Mouse (Mus musculus) hindbrain, postnatal 0 days (tissue): ENCODE data around the gene Maml3. TPM values are rescaled to one million over a fixed set of nuclear protein-coding genes. Genes with fewer than 3 reads are reported as not detected.
A peak's percentile ranks its signal among the peaks of the same experiment; 100 is the strongest.

ENCODE experiments used
- ATAC-seq: fragments of 200-750 bp; cut with Nextera tagmentation; 2 replicates; pipeline ENCODE4 v1.8.0; 2017; ENCODE audit warnings: mild to moderate bottlenecking, moderate TSS enrichment, moderate library complexity
- DNase-seq: peaks from one replicate; pipeline ENCODE4 v3.0.0-alpha.2; 2015; ENCODE audit warnings: low spot score
- H3K27ac ChIP-seq: fragments of 300-500 bp; sonication (generic); 2 replicates; pipeline ENCODE4 v1.5.1; 2014; ENCODE audit warnings: mild to moderate bottlenecking
- H3K27me3 ChIP-seq: fragments of 300-500 bp; sonication (generic); 2 replicates; pipeline ENCODE4 v1.6.1; 2014; ENCODE audit warnings: low read length, mixed read lengths; ENCODE audit not compliant: insufficient read depth
- H3K36me3 ChIP-seq: fragments of 300-500 bp; sonication (generic); 2 replicates; pipeline ENCODE4 v1.6.1; 2014; ENCODE audit warnings: low read length, mixed read lengths; ENCODE audit not compliant: insufficient read depth
- H3K4me1 ChIP-seq: fragments of 300-500 bp; sonication (generic); 2 replicates; pipeline ENCODE4 v1.6.1; 2014; ENCODE audit warnings: antibody characterized with exemption, low read length, mixed read lengths; ENCODE audit not compliant: insufficient read depth
- H3K4me2 ChIP-seq: fragments of 300-500 bp; sonication (generic); 2 replicates; pipeline ENCODE4 v1.6.1; 2014; ENCODE audit warnings: low read depth, mild to moderate bottlenecking, low read length, moderate library complexity, mixed read lengths
- H3K4me3 ChIP-seq: fragments of 300-500 bp; sonication (generic); 2 replicates; pipeline ENCODE4 v1.5.1; 2014; ENCODE audit warnings: low read length
- H3K9ac ChIP-seq: fragments of 300-500 bp; sonication (generic); replicated peaks from 2 replicates; pipeline ENCODE4 v1.6.1; 2014; ENCODE audit warnings: mild to moderate bottlenecking, low read length, moderate library complexity, mixed read lengths
- H3K9me3 ChIP-seq: fragments of 300-500 bp; sonication (generic); 2 replicates; pipeline ENCODE4 v1.6.1; 2016; ENCODE audit warnings: low read length, mixed read lengths
- CTCF ChIP-seq: IDR thresholded peaks from 2 replicates; pipeline ENCODE4 v1.5.1; 2016; ENCODE audit warnings: antibody characterized with exemption, control low read depth, low read depth
- WGBS: fragments of 180-500 bp; shearing (Covaris S2); extraction: QIAGEN DNeasy Blood & Tissue Kit; methylation state at CpG from one replicate; pipeline ENCODE4 v1.1.7; 2014; 5-methylcytosine and 5-hydroxymethylcytosine counted together
- polyA plus RNA-seq: library from polyadenylated mRNA; unstranded; fragments of >200 nt; fragmentation: Nextera tagmentation; extraction: Ambion mirVana; gene quantifications from 2 replicates; pipeline ENCODE4 v1.2.1, GENCODE M21; 2015
- total RNA-seq: library from RNA; depleted of rRNA; stranded (reverse); fragments of >200 nt; gene quantifications from 2 replicates; pipeline ENCODE4 v1.2.3, GENCODE M21; 2014

The Maml3 gene
- total and polyA plus RNA-seq, 2 experiments from 2014 or later, result 4.8 to 18.8 TPM

DNA sequence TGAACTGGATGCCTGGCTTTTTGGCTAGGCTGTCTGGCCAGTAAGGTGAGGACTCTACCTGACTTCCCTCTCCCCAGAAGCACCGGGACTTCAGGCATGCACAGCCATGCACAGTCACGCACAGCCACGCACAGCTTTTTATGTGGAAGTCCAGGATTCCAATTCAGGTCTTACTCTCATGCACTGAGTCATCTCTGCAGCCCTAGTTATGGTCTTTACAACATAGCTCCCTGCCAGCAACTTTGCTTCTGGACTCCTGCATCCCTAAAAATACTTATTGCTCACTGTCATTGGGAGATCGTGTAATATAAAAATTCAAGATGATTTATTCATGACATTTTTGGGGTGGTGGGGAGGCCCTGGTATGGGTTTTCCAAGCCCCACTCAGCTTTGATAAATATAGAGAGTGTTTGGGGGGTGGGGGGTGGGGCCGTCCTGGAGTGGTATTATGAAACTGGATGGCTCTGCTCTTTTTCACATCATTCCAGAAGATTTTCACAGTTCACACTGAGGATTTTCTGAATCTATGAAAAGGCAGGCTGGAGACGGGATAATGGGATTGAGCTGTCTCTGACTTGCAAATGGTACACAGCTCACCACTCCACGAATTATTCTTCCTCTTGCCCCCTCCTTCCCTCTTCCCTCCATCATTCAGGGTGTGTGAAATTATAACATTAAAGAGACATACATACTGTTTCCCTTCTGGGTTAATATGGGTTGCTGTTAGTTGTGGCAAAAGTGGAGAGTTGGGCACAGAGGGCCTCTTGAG is 288.2 kb downstream of the Maml3 start:
- Histone ChIP-seq H3K4me2 (no peak overlapping the region), H3K4me3 (no peak overlapping the region), H3K27me3 (no peaks in the 10 kb centered on the region), H3K9me3 (no peaks in the 10 kb centered on the region), H3K36me3 (no peaks in the 10 kb centered on the region), H3K27ac (no peak overlapping the region), H3K9ac (no peak overlapping the region), H3K4me1 (no peaks in the 10 kb centered on the region)
- no peak for TF ChIP-seq CTCF
- WGBS, result 84% methylated on average over 7 of the region's 7 CpGs
- DNase-seq (no peak), ATAC-seq (no peak)

GRCm38 (mm10) chr3:51814073-51814472 is 290.8 kb downstream of the Maml3 start:
- DNase-seq, result no peak
- Histone ChIP-seq H3K4me1 (peaks cover 4% of the 10 kb centered on the region; the same call in 1 of the 2 replicates), H3K27me3 (no peaks in the 10 kb centered on the region), H3K9ac (no peak overlapping the region), H3K4me3 (no peak overlapping the region), H3K27ac (no peak overlapping the region), H3K9me3 (no peaks in the 10 kb centered on the region), H3K36me3 (no peaks in the 10 kb centered on the region), H3K4me2 (no peak overlapping the region)
- ATAC-seq, result no peak
- TF ChIP-seq CTCF, result no peak
- WGBS, result 80% methylated on average over 4 of the region's 4 CpGs

DNA sequence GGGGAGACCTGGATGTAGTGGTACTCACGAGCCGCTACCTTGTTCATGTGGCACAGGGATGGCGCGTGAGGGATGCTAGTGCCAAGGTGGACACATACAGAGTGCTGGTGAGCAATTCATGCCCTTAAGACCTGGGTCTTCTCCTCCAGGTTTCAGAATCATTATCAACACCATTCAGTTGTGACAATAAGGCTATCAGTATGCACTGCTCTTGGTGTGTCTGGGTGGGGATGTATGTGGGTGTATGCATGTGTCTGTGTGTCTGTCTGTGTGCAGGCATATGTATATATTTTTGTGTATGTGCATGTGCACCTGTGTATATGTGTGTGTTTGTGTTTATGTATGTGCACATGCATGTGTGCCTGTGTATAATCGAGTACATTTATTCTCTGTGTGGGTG is 291.7 kb downstream of the Maml3 start:
- ATAC-seq (no peak), DNase-seq (no peak)
- Histone ChIP-seq H3K9ac (no peak overlapping the region), H3K4me3 (no peak overlapping the region), H3K36me3 (no peaks in the 10 kb centered on the region), H3K9me3 (no peaks in the 10 kb centered on the region), H3K27me3 (no peaks in the 10 kb centered on the region), H3K4me2 (no peak overlapping the region), H3K4me1 (peaks cover 4% of the 10 kb centered on the region), H3K27ac (no peak overlapping the region)
- 93% methylated on average over 5 of the region's 5 CpGs for WGBS
- no peak for TF ChIP-seq CTCF

GRCm38 (mm10) chr3:51810731-51811130 is 294.1 kb downstream of the Maml3 start:
- DNase-seq (no peak), ATAC-seq (no peak)
- WGBS, result 75% methylated on average over 7 of the region's 7 CpGs
- Histone ChIP-seq H3K27ac (no peak overlapping the region), H3K27me3 (no peaks in the 10 kb centered on the region), H3K36me3 (no peaks in the 10 kb centered on the region), H3K9me3 (no peaks in the 10 kb centered on the region), H3K4me1 (peaks cover 4% of the 10 kb centered on the region), H3K4me2 (no peak overlapping the region), H3K4me3 (no peak overlapping the region), H3K9ac (no peak overlapping the region)
- TF ChIP-seq CTCF, result no peak

DNA sequence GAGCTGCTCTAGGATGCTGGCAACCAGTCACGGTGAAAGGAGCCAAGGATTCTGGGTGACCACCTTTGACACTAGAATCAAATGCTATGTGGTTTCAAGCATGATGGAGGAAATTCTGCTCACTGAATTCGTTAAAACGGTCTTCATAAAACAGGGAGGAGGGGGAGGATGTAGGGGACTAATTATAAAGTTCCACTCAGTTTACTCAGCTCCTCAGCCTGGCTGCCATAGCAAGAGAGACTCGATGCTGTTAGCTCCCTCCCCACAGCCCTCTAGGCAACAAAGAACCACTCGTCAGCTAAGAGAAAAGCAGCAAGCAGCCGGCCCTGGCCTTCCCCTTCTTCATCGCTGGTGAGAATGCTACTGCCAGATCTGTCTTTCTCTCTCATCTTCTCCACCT is 295.1 kb downstream of the Maml3 start:
- TF ChIP-seq CTCF, result no peak
- Histone ChIP-seq H3K36me3 (no peaks in the 10 kb centered on the region), H3K4me1 (peaks cover 4% of the 10 kb centered on the region), H3K27ac (peak overlapping the region; percentile 3; the same call in 1 of the 2 replicates), H3K4me3 (no peak overlapping the region), H3K27me3 (no peaks in the 10 kb centered on the region), H3K4me2 (no peak overlapping the region), H3K9ac (no peak overlapping the region), H3K9me3 (no peaks in the 10 kb centered on the region)
- ATAC-seq, result no peak
- DNase-seq, result no peak
- 36% methylated on average over 7 of the region's 7 CpGs for WGBS

GRCm38 (mm10) chr3:51807981-51808870 is 296.6 kb downstream of the Maml3 start:
- H3K36me3 ChIP-seq, result no peaks in the 10 kb centered on the region
- 0 out of 2 replicates have a peak overlapping the region, but pooled peaks have one; percentile 20 for H3K27ac ChIP-seq
- no peak overlapping the region for H3K4me2 ChIP-seq
- no peaks in the 10 kb centered on the region for H3K27me3 ChIP-seq
- peak; percentile 22; the same call in 1 of the 2 replicates for ATAC-seq
- no peaks in the 10 kb centered on the region for H3K9me3 ChIP-seq
- H3K4me3 ChIP-seq, result no peak overlapping the region
- WGBS, result 56% methylated on average over 16 of the region's 16 CpGs
- peaks cover 4% of the 10 kb centered on the region for H3K4me1 ChIP-seq
- H3K9ac ChIP-seq, result no peak overlapping the region
- 0 out of 2 replicates have a peak, but pooled peaks have one; percentile 0 for TF ChIP-seq CTCF
- DNase-seq, result no peak
